Mouse (Mus musculus): ENCODE data around the gene Mgat4b.

Mgat4b gene

DNA sequence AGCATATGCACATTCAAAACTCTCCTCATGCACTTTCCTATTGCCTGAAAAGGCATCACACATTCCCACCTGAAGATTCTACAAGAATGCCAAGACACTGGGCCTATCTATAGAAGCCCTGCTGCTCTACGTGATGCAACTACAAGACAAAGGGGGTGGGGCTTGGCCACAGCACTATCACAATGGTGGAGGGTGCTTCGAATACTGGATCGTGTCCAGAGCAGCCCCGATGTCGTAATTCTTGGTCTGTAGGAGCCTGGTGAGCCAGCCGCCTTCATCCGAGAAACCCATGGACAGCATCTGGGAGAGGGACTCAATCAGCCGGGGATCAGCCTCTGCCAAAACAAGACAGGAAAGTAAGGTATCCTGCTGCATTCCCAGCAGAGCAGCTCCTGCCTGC lies 10.1 kb upstream of the Mgat4b start:
- DNase-seq (ENCODE audit: low spot score) = no peak

DNA sequence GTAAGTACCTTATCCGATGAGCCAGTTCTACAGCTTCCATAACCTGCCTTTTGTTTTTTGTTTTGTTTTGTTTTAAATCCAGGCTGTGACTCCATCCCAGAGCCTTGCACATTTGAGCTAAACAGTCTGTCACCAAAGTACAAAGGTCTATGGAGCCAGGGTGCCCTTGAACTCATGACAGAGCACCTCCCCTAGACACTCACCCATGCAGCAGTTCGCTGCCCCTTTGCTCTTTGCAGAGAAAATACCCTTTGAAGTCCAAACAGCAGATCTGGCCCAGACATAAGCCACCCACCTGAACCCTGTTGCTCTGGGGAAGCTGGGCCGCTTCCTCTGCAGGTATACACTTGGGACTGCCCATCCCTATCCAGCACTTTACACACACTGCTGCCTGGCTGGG lies 9.1 kb upstream of the Mgat4b start:
- DNase-seq (ENCODE audit: low spot score) = no peak

DNA sequence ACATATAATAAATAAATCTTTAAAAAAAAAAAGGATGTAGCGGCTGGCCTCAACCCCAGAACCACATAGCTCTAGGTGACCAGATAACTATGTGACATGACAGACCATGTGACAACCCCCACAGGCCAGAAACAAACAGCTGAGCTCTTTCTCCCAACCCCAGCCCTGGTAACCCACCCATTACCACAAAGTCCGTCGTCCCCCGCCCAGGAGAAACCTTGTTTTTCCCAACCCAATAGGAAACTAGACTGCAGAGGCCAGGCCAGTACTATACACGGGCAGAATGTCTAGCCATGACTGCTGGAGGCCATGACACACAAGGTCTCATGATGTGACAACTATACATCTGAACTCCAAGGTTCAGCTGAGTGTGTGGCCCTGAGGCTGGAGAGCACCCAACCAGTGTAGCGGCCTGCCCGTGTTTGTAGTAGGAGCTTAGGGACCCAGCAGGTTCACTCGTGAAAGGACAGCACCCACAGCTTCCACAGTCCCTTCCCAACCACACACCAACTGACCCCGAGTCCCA lies 7.3 kb upstream of the Mgat4b start:
- no peak for DNase-seq (ENCODE audit: low spot score)

DNA sequence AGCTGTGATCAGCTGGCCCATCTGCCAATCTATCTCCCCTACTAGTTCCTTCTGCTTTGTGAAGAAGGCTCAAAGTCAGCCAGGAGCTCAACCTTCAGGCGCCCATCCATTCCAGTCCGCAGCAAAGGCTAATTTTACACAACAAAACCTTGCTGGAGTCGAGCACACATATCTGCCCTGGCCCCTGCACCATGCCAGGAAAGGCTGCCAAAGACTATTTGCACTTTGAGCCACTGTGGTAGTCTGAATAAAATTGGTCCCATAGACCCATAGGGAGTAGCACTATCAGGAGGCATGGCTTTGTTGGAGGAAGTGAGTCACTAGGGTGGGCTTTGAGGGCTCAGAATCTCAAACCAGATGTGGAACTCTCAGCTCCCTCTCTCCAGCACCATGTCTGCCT lies 5.3 kb upstream of the Mgat4b start:
- no peak for DNase-seq (ENCODE audit: low spot score)

DNA sequence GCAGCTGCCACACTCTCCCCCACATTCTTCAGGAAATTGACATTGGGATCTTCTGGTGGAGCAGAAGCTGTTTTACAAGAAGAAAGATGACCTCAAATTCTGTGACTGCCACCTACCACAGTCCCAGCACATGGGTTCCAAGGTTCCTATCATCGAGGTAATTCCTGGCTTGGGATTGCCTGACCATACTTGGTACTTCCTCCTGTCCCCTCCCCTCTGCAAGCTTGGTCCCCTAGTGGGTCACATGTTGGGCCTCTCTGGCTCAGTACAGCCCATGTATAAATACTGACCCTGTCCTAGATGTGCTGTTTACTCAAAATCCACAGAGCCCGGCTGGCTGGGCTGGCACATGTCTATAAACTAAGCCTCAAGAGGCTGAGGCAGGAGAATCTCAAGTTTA lies 4.7 kb upstream of the Mgat4b start:
- DNase-seq (ENCODE audit: low spot score) = no peak

DNA sequence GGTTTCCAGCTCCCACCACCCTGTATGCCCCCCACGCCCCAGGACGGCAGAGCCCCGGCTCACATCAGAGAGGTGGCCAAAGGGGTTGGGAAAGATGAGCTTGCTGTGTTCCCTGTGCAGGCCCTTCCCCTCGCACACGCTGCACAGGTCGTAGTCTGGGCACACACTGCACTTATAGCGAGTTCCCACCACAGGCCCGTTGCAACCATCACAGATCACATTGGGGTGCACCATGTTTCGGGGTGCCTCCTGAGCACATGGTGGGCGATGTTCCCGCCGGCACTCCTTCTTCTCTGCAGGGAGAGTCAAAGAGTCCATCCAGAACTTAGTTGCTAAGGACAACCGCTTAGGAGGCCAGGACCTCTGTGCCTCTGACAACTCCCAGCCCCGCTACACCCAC lies 3.3 kb upstream of the Mgat4b start:
- no peak for DNase-seq (ENCODE audit: low spot score)

DNA sequence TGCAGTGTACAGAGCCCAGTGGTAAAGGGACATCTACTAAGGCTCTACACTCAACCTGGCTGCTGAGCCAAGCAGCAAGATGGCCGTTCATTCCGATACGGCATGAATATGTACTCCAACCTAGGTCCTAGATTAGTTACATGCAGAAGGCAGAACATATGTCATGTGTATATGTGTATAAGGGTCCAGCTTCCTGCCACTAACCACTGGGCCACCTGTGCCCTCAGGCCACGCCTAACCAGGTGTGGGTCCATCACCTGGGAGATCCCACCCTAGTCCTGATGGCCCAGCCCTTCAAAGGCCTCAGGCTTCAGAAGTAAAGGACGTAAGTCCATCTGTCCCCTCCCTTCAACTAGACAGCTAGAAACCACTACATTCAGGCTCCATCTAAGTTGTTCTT lies 2.7 kb upstream of the Mgat4b start:
- no peak for DNase-seq (ENCODE audit: low spot score)

DNA sequence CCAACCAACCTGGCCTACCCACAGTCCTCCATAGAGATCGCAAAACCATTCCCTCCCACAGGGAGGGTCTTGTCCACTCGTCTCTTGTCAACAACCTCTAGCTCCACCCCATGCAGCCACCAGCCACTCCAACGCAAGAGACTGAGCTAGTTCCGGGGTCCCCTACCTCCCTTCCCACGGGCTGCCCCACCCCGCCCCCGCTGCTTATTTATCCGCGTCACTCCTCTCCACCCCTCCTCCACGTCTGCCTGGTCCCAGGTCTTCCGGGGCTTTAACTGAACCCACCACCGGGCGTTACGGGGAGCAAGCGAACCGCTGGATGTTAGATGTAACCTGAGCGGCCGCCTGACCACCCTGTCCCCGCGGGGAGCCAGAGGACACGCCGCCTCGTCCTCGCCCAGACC lies 587 bp upstream of the Mgat4b start:
- DNase-seq (ENCODE audit: low spot score) = peak; percentile 92

DNA sequence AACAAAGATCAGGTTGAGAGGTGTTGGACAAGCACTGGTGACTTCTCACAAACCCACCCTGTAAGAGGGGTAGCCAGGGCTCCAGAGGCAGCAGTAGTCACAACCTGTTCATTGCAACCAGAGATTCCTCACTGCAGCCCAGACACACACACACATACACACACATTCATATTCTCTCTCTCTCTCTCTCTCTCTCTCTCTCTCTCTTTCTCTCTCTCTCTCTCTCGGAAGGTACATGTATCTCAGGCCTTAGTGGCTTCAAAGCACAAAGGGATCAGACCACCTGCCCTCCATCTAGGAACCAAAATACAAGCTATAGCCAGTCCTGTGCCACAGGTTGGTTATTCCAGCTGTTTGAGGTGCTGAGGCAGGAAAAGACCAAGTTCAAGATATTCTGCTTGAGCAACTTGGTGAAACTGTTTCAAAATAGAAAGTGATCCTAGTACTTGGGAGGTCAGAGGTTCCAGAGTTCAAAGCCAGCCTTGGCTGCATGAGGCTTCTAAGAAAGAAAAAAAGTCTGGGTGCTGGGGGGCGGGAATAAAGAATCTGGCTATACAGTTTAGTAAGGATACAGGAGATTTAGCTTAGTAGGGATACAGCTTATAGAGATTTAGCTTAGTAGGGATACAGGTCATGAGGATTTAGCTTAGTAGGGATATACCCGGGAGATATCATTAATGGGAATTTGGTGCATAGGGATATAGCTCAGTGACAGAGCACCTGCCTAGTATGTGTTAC lies 801 bp downstream of the Mgat4b start:
- DNase-seq (ENCODE audit: low spot score) = no peak

DNA sequence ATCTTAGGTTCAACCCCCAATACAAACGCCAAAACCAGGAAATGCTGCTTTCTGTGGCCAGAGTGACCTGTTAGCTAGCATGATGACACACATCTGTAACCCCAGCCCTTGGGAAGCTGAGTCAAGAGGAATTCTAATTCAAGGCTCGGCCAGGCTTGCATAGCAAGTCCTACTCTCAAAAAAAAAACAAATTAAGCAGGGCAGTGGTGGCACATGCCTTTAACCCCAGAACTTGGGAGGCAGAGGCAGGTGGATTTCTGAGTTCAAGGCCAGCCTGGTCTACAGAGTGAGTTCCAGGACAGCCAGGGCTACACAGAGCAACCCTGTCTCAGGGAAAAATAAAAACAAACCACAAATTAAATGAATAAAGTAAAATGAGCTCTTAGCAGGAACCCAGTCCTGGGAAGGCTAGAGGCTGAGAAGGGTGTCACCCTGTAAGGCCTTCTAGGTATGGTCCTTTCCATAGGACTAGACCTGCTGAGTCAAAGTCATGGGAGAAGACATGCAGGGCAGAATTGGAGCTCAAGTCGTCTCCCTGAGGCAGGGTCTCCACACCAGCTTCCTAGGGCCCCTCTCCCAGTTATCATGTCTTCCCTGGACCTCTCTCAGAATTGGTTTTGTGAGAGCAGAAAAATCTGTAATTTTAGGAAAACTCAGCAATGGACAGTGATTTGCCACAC lies 1.5 kb downstream of the Mgat4b start:
- DNase-seq (ENCODE audit: low spot score) = no peak

DNA sequence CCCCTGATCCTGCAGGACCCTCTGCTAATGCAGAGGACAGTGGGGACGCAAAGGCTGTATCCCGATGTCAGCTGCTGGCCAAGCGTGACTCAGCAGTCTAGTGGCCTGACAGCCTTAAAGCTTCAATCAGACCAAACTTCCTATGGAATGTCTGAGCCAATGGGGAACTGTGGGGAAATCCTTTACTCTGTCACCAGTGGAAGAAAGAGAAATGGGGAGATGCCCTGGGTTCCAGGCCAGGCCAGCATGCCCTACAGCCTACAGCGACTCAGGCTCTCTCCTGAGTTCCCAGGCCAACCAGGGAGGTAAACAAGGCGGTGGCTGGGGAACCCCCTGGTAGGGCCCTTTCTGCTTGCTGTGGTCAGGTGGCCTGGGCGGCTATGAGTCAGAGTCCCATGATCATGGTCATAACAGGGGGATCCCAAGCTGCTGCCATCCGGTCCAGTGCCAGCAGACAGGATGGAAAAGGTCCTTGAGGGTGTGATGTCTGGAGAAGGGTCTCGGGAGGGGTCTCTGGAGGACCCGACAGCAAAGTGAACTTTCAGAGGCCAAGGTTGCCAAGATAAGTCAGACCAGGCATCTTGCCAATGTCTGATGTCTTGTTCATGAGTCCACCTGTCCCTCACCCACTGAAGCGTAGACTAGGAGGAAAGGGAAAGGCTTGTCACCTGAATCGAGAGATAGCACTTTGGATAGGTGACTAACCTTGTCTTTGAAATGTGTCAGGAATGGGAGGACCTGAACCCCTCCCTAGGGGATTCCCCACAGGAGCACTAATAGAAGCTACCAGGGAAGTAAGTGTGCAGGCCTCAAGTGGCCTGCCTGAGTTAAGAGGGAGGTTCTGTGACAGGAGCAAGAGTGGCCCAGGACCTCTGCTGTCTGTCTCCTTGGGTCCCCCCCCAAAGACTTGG lies 2.4 kb downstream of the Mgat4b start:
- DNase-seq (ENCODE audit: low spot score) = peak; percentile 28

DNA sequence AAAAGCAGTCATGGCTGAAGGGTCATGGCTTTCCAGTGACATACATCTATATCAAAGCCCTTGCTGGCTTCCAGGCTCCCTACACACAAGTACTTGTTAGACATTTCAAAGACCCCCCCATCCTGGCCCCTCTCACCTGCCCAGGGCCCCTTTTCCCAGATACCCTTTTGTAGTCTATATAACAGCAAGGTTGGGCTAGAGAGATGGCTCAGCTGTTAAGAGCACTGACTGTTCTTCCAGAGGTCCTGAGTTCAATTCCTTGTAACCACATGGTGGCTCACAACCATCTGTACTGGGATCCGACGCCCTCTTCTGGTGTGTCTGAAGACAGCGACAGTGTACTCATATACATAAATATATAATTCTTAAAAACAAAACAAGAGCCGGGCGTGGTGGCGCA lies 3.9 kb downstream of the Mgat4b start:
- no peak for DNase-seq (ENCODE audit: low spot score)

DNA sequence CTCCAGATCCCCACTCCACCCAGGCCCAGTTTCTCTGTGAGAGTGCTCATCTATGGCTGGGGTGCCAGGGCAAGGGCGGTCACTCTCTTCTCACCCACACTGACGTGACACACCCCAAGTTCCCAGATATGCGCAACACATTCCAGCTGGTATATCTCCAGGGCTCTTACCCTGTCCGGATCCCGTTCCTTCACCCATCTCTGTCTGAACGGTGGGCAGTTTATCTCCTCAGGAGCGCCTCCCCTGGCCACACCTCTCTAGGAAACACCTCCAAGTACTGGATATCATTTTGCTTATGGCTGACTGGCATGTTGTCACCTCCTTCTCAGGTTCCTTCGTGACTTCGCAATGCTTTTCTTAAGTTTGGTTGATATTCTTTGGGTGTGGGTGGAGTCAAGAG lies 4.9 kb downstream of the Mgat4b start:
- DNase-seq (ENCODE audit: low spot score) = no peak

DNA sequence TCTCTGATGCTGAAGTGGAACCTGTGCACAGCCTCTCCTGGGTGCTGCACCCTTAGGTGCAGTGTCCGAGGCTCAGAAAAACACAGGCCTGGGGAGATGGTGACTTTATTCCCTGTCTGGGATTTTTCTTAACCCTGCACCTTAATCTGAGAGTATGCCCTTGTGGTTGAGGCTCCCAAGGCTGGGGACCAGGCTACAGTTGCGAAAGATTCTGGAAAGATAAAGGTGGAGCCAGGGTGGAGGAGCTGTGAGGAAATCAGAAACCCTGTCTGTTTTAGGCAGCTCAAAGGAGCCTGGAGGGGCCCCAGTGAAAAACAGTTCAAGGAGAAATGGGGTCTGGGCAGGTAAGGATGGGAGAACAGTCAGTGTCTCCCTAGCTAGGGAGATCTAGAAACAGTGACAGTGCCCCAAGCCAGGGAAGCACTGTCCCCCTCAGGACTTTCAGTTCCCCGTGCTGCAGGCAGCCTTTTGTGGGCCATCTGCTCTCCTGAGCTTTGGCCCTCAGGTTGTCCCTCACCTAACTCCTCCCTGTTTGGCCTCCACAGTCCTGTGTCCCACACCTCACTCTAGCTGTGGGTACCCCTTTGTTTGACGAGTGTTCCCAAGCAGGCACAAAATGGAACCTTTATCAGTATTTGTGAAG lies 6.2 kb downstream of the Mgat4b start:
- no peak for DNase-seq (ENCODE audit: low spot score)

DNA sequence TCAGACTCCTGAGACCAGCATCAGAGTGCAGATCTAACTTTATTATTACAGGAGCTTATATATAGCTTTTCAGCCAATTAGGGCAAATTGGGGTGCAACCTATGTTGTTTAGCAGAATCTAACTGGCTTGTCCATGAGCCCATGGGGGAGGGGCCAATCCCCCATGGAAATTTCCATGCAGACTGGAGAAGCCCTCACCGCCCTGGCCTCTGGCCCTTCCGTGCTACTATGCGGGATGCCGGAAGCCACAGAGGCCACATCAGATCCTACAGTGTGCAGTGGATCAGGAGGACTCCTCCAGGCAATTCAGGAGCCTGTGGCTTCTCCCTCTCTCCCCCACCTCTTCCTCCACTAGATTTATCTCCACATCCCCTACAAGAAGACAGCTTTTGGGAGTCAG lies 7.1 kb downstream of the Mgat4b start:
- no peak for DNase-seq (ENCODE audit: low spot score)

DNA sequence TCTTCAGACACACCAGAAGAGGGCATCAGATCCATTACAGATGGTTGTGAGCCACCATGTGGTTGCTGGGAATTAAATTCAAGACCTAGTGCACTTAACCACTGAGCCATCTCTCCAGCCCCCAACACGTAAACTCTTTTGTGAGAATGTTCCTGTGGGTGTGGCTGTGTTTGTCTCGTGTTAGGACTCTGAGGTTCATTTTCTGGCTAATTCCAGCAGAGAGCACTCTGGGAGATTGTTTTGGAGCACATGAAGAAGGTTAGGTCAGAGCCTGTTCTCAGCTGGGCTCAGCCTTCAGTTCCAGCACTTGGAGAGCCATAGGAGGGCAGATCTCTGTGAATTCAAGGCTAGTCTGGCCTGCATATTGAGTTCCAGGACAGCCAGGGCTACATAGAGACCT lies 9.1 kb downstream of the Mgat4b start:
- DNase-seq (ENCODE audit: low spot score) = no peak

DNA sequence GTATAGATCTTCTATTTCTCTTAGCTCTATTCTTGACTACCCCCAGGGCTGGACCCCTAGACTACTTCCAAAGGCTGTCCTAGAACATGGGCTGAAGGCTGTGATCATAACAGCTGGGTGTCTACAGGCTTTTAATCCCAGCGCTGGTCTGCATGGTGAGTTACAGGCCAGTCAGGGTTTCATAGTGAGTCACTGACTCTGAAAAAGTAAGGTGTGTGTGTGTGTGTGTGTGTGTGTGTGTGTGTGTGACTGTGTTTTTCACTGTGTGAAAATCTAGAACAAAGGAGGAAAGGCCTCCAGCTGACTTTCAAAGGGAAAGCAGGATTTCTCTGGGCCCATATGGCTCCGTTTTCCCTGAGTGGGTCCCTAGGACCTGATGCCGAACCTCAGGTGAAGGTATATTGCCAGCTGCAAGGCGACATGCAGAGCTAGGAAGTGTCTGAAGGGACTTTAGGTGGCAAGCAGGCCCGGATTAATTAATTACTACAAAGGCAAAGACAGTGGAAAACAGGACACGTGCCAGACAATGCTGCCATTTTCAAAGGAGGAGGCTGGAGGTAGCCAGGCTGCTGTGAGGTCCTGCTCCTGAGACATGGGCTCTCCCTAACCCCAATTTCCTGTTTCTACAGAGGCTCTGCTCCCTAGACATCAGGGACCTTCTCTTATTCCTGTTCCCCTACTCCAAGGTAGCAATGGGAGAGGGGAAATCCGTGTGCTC lies 12.0 kb downstream of the Mgat4b start:
- DNase-seq (ENCODE audit: low spot score) = no peak

DNA sequence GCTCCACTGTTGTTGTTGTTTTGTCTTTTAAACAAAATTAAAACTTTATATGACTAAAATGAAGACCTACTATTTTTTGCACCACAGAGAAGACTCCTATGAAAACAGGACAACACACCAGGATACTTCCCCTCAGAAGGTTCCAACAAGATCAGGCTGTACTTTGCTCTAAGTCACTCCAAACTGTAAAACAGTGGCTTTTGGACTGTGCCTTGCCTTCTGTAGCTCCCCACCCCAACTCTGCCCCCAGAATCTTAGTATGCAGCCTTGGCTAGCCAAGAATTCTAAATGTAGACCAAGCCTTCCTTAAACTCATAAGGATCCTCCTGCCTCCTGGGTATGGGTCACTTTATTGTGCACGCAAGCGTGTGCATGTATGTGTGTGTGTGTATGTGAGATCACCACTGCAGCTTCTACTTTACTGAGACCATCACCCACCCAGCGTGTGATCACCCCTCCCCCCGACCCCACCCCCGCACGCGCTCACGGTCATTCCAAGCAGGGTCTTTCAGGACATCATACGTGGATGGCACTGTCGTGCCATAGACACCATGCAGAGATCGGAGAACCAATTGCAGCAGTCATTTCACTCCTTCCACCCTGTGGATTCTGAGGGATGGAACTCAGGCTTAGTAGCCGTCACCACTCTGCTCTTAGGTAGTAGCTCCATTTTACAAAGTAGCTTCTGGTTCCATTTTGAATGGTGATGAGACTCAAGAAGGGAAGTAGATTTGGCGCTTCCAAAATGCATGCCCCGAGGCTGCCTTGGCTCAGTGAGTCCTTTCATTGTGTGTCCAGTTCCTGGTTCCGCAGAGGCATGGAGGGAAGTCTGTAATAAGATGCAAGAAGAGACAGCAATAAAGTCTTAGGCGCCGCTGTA lies 13.3 kb downstream of the Mgat4b start:
- DNase-seq (ENCODE audit: low spot score) = no peak

DNA sequence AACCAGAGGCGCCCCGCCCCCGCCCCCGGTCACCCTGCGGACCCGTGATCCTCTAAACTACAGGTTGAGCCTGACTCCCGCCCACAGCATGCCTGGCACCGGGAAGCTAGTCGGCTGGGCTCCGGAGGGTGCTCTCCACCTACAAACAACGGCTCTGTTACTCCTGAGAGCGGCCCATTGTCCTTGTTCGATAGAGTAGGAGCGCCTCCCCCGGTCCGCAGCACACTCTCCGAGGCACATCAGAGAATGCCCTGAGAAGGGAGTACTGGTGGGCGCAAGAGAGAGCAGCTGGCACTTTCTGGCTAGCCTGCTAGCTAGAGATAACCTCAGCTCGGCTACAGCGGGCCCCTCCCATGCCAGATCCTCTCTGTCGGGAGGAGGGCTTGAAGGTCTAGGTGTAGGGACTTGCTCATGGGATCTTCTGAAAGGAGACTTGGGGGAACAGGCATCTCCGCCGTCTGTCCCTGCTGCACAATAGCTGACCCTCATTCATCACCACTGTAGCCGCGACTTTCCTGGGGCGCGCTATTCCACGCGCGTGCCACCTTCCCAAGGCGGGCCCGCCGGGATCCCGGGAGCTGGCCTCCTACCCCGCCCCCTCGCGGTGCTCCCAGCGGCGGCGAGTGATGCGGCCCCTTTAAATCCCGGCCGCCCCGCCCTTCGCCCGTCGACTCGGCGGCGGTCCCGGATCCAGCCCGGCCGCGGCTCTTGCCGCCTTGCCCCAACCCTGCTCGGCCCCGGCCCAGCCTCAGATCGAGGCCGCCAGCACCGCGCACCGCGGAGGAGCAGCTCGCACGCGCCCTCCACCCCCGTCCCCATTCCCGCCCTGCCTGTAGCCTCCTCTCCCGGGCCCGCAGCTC lies 14.2 kb downstream of the Mgat4b start:
- DNase-seq (ENCODE audit: low spot score) = peak; percentile 45

All from T-cell, adult 2 months (primary cell).